Mouse (Mus musculus): Measurements from ENCODE around the gene Creb5. TPM values are rescaled to one million over a fixed set of nuclear protein-coding genes. Genes with fewer than 3 reads are reported as not detected.
A peak's percentile ranks its signal among the peaks of the same experiment; 100 is the strongest.

The Creb5 gene
- total RNA-seq, 2 experiments from 2014 or later: 9.3 to 9.4 TPM

DNA sequence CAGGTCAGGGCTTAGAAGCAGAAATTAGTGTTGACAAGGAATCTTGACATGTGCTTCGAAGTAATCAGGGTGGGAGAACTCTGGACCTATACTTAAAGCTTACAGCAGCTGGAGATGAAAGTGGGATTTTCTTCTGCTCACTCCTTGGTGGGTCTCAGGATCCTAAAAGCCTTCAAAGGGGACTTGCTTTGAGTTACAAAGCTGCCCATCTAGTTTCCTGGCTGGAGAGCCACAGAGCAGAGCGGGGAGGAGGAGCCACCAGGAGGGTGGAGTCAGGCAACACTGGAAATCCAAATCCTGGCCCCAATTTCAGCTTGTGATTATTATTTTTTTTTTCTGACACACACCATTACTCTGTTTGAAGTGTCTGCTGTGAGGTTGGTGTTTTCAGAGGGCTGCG lies 290.7 kb downstream of the Creb5 start:
- intact Hi-C loops (cut with DNase I): no loop called here
- no peak for DNase-seq

DNA sequence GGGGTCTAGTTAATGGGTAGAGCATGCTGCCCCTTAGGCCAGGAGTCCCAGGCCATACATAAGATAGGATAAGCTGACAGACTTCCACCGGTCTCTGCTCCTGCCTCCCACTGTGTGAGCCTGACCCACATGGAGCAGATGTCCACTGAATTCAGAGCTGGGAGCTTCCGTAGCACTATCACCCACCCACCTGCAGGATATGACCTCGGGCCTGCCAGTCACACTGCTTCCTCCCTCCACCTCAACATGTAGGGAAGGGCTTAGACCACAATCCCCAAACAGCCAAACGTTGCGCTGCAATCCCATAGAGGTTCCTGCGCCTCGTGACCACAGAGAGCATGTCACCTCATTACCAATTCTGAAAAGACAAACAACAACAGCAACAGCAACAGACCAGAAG lies 293.3 kb downstream of the Creb5 start:
- no peak for DNase-seq
- intact Hi-C loops (cut with DNase I): no loop called here

DNA sequence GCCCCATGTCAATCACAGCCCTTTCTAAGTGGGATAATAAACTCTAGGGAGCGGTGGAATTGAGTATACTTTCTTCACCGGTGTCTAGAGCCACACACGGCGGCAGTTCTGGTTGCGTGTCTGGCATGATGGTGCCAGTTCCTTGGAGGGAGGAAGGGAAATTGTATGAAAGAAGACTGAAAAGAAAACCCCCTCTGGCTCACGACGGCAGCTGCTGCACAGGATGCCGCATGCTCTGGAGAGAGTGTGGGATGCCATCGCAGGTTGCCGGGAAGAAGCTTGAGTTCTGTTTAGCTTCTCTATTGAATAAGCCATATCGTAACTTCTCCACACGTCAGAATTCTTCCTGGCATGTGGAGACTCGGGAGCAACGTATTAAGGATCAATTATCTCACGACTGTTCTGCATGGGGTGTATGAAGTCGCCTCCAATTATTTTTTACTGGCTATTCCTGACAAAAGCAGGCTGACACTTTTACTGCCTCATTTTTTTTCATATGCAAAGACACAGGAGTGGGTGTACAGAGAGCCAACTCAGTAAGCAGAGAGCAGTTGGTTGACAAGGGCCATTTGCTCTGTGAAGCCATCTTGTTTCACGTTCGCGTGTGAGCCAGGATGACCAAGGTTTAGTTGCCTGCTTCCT lies 296.3 kb downstream of the Creb5 start:
- no peak for DNase-seq
- intact Hi-C loops (cut with DNase I): no loop called here

DNA sequence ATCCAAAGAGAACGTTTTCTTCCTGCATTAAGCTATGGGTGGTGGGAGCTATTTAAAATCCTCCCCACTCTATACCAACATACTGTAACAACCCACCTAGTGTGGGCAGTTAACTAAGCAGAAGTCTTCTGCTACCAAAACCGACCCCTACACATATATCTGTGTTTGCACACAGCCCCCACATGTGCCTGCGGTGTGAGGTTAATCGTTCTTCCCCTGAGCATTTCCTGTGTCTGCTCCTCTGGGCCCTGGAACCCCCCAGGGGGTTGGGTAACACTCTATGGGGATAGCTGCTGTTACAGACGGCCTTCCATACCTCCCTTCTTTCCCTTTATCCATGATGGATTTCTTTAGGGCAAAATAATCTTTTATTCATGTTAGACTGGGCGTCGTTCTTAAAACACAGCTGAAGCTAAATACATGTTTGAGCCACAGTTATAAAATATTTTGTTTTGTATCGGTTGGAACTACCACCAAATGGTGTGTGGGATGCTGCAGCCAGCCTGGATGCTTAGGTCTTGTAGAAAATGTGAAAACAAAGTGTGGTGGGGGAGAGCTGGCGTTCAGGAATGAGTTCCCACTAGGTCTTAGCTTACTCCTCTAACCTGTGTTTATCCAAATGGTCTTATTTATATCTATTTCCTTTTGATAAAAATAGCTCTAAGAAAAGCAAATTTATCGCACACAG lies 297.8 kb downstream of the Creb5 start:
- no peak for DNase-seq
- intact Hi-C loops (cut with DNase I): no loop called here

DNA sequence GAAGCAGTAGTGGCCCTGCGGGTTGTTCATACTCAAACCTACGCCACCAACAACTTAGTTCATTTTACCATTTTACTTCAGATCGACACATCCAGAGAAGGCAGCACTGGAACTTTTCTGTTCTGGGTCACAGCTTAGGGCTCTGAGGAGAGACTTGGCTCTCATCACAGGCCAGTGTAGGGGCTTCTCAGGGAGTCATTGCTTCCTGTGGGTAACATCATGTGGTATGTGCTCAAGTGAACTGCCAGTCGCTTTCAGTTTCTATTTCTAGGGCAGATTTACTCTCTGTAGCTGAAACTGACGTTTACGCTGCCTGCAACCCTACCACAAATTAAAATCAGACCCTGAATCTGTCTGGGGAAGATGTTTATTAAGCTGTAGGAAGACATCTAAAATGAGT lies 302.7 kb downstream of the Creb5 start:
- intact Hi-C loops (cut with DNase I): no loop called here

DNA sequence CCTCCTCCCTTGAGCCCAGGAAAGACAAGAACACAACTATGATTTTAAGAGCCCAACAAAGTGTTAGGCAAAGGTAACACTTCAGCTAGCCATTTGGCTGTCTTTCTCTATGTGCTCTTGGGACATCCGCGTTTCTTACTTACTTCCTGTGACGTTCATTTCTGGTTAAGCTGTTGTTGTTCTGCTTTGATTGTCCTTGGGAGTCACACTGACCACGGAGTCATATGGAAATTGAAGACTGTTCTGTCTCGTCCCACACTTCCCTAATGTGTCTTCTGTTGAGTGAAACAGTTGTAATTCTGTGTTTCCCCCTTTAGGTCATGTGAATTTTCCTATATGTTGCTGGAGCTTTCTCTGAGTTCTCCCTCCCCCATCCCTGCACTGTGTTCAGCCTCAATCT lies 305.2 kb downstream of the Creb5 start:
- intact Hi-C loops (cut with DNase I): no loop called here
- DNase-seq: no peak

More for the DNA sequence above, 302.7 kb downstream of the Creb5 start:
- no peak for DNase-seq

DNA sequence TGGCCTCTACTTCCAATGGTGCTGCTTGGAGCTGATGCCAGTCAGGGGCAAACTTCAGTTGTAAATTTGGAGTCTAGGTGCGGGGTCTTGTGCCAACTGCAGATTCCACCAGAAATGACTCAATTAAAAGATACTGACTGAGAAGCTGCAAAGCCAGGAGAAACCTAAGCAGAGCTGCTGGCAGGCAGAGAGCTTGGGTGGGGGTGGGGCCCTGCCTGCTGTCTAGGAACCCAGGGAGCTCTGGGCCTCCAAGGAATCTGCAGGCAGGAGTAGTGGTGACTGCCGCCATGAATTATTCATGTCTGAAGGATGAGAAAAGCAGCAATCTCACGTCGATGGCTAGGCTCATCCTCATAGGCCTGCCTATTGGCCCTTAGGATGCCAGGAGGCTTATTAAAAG lies 306.5 kb downstream of the Creb5 start:
- DNase-seq: no peak
- intact Hi-C loops (cut with DNase I): no loop called here

DNA sequence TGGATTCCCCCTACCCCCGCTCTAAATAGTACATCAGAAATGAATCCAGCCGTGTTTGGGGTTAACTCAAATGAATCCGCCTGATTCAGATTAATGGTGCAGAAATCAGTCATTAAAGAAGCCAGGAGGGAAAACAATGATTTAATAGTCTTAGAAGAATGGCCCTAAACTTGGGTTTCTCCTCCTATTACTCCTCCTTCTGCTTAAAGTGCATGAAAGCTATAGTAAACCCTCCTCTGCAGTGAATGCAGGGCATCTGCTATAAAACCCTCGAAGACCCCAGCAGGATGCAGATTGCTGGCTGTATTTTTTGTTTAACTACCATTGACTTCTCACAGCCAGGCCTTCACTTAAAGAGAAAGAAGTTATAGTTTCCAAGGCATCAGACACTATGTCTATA lies 307.2 kb downstream of the Creb5 start:
- intact Hi-C loops (cut with DNase I): no loop called here

DNA sequence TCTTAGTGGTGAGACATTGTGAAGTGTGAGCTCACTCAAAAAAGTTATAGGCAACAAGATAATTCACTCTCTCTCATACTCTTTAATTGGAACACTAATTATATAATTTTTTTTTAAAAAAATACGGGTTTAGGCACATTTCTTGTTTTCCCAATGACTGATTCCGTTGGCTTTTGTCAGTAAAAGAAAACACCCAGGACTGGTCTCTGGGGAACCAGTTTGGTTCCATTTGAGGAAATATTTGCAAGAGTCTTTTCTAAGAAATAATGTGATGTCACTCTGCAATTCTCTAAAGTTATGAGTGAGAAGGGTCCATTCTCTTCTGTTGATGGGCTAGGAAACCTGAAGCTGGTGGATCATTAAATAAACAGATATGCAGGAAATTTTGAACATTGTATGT lies 309.3 kb downstream of the Creb5 start:
- DNase-seq: no peak

More for the DNA sequence above, 307.2 kb downstream of the Creb5 start:
- DNase-seq: no peak

DNA sequence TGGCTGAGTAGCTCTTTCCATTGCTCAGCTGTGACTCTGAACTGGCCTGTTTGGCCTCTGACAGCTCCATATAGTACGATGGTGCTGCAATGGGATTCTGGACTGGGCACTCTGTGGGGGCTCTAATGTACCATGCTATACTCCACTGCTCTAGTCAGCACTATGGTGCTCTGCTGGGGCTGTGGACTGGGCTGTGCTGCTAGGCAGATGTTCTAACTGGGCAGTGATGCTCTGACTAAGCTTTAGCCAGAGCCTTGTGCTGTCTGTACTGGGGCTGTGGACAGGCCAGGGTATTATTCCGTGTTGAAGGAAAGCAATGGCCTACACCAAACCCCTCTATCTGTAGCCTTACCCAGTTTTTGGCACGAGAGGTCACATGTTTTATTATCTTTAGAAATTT lies 316.0 kb downstream of the Creb5 start:
- intact Hi-C loops (cut with DNase I): no loop called here
- no peak for DNase-seq

More for the DNA sequence above, 309.3 kb downstream of the Creb5 start:
- intact Hi-C loops (cut with DNase I): no loop called here

DNA sequence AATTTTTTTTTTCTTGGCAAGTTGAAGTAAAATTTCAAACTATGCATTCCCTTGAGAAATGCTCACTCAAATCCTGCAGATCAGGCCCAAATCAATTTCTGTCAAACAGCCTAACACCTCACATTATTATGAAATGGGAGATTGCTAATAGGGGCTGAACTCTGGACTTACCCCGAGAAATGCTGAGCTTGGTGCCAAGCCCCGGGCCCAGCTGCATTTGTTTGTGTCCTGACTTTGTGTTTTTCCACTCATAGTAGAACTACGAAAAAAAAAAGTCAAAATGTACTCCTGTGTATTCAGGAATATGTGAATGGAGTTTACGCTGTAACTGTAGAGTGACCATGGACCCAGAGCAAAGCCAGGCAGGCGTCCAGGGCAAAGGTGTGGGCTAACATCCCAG lies 316.6 kb downstream of the Creb5 start:
- intact Hi-C loops (cut with DNase I): no loop called here
- peak in 1 of 2 experiments; percentile 35 for DNase-seq

DNA sequence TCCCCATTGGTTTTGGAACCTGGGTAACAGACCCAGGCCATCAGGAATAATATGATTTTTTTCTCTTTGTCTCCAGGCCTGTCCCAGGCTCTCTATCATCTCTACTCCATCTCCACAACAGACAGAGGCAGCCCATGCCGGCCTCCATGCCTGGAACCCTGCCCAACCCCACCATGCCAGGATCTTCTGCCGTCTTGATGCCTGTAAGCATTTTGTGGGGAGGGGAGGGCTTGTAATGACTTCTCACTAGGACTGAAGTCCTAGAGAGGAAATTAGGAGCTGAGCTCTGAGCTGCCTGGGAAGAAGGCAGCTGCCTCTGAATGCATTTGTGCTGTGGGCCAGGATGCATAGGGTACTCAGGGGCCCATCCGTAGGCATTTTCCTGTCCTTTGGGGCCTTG lies 317.3 kb downstream of the Creb5 start:
- DNase-seq: no peak
- intact Hi-C loops (cut with DNase I): no loop called here

DNA sequence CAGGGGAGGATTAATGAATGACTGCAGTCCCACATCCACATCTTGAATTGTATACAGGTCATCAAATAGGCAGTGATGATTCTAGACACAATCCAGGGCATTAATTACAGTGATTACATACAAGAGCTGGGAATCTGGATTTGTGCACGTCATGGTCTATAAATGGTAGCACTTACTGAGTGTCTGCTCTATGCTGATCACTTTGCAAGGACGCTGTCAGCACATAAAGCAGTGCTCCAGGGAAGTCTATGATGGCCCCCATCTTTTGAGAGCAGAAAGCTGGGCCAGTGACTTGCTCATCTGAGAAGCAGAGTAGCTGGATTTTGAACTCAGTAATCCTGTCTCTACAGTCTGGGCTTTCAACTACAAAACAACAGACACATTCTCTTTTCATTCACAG lies 318.1 kb downstream of the Creb5 start:
- DNase-seq: no peak
- intact Hi-C loops (cut with DNase I): no loop called here

DNA sequence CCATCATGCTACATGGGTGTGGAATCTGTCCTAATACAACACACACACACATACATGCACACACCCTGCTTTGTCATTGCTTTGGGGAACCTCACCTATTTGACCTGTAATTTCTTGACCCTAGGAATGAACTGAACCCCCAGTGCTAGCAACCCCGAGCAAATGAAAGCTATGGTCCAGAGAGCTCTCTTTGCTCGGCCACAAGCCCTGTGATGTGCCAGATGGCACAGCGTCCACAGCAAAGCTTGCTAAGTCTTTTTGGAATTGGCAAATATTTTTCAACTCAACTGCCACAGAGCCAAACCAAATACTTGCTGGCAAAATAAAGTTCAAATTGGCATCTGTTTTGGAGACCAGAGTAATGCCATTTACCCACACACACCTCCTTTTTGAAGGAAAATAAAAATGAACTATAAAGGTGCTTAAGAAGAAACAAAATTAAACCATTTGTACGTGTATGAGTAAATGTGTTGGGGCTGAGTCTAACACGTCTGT lies 324.4 kb downstream of the Creb5 start:
- intact Hi-C loops (cut with DNase I): no loop called here
- DNase-seq: no peak

DNA sequence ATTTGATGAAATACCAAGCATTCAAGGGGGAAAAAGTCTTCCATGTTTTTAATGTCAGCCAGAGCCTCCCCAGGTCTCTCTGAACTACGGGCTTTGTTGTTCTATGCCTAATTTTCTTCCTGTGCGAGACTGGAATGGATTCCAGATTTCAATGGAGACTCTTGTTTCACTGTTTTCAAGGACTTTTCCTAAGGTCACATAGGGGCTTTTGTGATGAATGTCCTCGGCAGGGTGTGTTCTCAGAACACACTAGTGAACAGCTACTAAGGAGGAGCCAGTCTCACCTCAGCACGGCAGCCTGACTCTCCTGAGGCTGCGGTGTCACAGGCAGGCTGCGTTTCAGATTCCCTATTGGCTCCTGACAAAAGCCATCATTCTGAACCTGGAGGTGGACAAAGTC lies 325.6 kb downstream of the Creb5 start:
- intact Hi-C loops (cut with DNase I): no loop called here

DNA sequence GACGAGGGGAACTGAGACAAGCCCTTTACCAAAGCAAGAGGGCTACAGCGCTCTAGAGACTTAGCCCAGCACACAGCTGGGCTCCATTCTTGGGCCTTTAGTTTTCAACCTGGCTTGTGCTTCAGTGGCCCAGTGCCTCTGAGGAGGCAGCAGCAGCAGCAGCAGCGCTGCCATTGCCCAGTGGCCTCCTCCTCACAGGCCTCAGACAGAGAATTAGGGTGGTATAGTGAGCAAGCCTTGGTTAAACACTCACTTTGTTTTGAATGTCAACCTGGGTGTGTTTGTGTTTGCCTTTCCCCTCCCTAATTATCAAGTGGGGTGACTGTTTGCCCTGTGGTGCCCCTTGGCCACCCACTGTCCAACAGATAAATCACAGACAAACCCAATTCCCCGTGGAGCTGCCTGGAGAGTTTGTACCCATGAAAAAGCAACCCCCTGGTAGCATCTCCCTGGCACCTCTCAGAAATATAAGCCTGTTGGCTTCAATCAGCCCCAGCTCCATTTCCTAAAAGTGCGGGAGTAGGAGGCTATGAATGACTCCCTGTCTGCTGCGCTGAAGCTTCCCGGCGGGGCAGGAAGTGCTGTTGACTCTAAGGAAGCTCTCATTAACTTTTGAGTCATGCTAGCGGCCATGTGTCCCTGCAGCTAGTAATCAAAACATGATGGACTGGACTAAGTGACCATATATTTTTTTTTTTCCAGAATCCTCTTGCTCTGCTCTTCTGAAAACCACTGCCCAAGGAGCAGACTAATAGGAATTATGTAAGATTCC lies 328.6 kb downstream of the Creb5 start:
- intact Hi-C loops (cut with DNase I): no loop called here

More for the DNA sequence above, 325.6 kb downstream of the Creb5 start:
- no peak for DNase-seq

DNA sequence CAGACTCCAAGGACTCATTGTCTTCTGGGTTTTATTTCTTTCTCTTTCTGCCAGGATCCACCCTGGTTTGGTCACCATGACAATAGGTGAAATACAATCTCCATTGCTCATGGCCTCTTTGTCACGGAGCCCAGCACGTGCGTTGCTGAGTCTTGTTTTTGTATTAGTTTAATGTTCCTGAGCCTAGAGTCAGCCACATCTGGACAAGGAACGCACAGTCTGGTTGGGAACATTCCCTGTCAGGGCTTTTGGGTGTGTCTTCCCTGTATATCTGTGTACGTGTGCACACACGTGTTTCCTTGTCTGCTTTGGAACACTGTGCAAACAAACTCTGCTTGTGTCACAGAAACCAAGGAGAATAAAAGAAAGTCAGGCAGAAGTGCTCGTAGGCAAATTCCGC lies 331.1 kb downstream of the Creb5 start:
- peak; percentile 45 to 52 for DNase-seq

More for the DNA sequence above, 328.6 kb downstream of the Creb5 start:
- no peak for DNase-seq

DNA sequence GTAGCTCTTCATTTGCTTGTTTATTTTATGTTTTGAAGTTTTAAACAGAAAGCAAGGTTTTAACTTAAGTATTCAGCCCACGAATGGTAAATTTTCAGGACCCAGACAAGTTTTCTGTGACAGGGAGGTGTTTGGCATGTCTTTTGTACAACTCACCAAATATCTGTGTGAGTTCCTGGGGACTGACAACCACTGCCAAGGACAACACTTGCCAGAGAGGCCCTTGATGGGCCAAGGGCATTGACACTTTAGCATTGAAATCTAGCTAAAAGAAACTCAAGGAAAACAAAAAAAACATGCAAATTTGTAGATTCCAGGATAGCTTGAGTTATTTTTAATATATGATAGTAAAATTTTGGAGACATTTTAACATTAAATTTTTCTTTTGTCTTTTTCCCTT lies 332.6 kb downstream of the Creb5 start:
- intact Hi-C loops (cut with DNase I): no loop called here

More for the DNA sequence above, 331.1 kb downstream of the Creb5 start:
- intact Hi-C loops (cut with DNase I): no loop called here

DNA sequence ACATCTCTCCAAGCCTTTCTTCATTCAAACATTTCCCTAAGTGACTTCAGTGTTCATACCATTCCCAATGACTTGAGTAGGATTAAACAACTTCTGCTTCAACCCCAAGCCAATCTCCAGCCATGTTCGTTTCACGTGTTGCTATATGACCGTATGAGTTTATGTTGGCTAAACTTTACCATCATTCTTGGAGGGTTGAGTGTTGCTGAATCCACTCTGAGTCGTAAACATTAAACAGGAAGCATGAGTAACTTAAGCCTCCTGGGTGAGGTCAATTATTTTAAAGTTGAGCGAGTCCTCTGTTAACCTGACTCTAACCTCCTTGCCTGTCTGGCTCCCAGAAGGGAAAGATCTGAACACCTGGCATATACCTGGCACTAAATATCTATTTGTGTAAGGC lies 334.2 kb downstream of the Creb5 start:
- intact Hi-C loops (cut with DNase I): no loop called here
- DNase-seq: no peak

More for the DNA sequence above, 332.6 kb downstream of the Creb5 start:
- no peak for DNase-seq

DNA sequence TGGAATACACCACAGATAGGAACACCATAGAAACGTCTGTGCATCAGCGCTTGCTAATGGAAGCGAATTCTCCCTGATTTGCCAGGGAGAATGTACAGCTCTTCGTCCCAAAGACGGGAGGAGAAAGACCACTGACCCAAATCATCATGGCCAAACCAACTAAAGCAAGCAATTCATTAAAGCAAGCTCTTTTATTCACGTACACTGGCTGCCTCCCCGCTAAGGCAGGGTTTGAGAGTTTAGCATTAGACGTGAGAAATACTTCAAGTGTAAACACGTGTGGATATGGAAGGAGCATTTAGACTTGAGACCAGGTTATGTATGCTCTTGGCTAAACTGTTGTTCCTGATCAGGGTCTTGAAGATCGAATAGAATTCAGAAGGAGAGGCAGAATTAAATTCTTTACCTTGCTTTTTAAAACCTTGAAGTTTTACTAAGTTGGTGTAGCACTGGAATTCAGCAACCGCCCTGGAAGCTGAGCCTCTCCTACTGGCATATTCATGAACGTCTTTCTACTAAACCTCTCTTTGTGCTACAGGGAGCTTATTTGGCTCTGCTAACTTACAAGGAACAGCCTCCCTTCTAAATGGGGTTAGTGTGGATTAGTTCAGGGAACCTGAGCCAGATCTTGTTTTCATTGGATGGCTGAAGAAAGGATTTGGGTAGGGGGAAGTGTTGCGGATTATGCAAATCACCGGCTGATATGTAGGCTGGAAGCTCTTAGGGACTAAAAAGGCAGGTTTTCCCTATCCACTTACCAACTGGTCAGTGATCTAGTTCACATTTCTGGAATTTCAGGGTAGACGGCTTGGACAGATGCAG lies 337.6 kb downstream of the Creb5 start:
- DNase-seq: no peak
- intact Hi-C loops (cut with DNase I): no loop called here

DNA sequence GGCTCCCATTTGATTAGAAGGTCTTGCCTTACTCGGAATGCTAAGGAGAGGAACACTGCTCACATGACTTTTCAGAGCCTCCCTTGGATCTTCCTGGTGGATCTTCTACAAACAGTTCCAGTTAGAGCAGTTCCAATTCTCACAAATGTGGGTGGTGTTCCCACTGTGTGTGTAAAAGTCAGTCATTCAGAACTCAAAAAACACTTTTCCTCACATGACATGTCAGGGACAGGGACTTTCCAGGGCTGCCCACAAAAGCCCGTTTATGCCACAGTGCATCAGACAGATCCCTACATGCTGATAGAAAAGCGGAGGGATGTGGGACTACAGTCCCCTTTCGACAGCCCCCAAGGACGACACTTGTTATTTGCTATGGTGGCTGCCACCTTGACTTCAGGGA lies 339.0 kb downstream of the Creb5 start:
- intact Hi-C loops (cut with DNase I): no loop called here
- DNase-seq: no peak
